Mouse (Mus musculus) bone marrow macrophage, adult 2 months (primary cell): ENCODE data around the gene Trmt112.

Source experiments
- CTCF ChIP-seq: IDR thresholded peaks from 2 replicates; pipeline ENCODE4 v1.5.1; 2012; ENCODE audit warnings: low read depth, mild to moderate bottlenecking, low read length, moderate library complexity
- POLR2A ChIP-seq: IDR thresholded peaks from 2 replicates; pipeline ENCODE4 v1.6.1; 2012; ENCODE audit warnings: mild to moderate bottlenecking, low read depth, low read length, borderline replicate concordance

DNA sequence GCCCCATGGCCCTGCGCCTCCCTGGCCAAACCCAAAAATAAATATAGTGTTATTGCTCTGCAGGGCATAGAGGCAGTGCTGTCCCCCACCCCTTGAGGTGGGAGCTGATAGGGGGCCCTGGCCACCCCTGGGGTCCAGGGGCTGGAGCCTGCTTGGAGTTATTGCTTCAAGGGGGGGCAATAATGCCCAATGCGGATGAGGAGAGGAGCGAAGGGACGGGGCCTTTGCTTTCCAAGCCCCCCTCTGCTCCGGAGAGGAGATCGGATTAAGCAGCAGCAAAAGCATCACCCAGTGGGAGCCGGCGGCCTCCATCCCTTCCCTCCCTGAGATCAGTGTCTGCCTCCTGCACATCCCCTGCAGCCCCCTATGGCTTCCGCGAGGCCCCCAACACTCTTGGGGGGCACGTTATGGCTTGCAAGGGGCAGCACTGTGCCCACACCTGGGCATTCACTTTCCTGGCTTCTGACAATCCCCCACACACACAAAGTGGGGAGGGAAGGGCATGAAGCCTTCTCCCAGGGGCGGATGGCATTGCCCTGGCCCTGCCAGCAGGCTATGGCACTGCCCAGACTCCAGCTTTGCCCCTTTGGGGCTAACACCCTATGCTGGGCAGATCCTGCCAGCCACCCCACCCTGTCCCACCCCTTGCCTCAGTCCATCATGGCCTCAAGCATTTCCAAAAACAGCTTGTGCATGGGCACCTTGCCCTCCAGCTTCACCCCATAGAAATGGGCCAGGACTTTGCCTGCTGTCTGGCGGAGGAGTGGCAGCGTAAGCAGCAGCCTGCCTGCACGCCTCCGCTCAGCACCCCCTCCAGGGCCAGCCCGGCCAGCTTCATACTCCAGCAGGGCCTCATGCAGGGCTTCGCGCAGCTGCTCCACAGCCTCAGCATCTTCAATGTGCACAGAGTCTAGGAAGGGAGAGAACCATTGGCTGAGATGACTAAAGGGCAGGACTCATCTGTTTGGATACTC lies 1.9 kb downstream of the Trmt112 start:
- TF ChIP-seq CTCF, result no peak
- TF ChIP-seq POLR2A, result 0 out of 2 replicates have a peak, but pooled peaks have one; percentile 20
